Comparison of ENCODE assay signal across 8 mouse cellular contexts in genomic region chr6:119924235-119925005, GRCm38 (mm10). TPM values are rescaled to one million over a fixed set of nuclear protein-coding genes. Genes with fewer than 3 reads are reported as not detected.
DNase-seq lines count a peak whose midpoint lies in the region; ATAC-seq and TF ChIP-seq lines count a peak whose summit lies in the region.
"Had no signal": no experiment of that assay in that cellular context is flagged by ENCODE, and none has a peak within 500 bp of the region (broad histone marks: within the 10 kb centered on the region; RNA-seq: fewer than 3 reads in every experiment).

No protein-coding gene starts in this region.

- no peaks in the 10 kb centered on the region for H3K4me1 ChIP-seq in hindbrain, postnatal 0 days (ENCODE audit: insufficient read depth, low read length)
- no peaks in the 10 kb centered on the region for H3K4me1 ChIP-seq in hindbrain, embryonic 10.5 days (replicated peaks)
- H3K4me1 ChIP-seq in MEL (ENCODE audit: control insufficient read depth in 1 of 2, insufficient read depth in 2 of 2, low read length in 2 of 2), result peaks cover 0 to 3% of the 10 kb centered on the region in 2 experiments; a peak in 2 of 4 replicates
- H3K4me1 ChIP-seq: midbrain, embryonic 12.5 days had no signal

- no peak overlapping the region for H3K4me2 ChIP-seq in hindbrain, postnatal 0 days (ENCODE audit: low read depth, low read length)
- H3K4me2 ChIP-seq: midbrain, embryonic 12.5 days had no signal

- H3K27me3 ChIP-seq in hindbrain, postnatal 0 days (ENCODE audit: insufficient read depth, low read length), result no peaks in the 10 kb centered on the region
- no peaks in the 10 kb centered on the region for H3K27me3 ChIP-seq in hindbrain, embryonic 10.5 days (ENCODE audit: insufficient read depth, poor library complexity, severe bottlenecking)
- no peaks in the 10 kb centered on the region for H3K27me3 ChIP-seq in MEL (ENCODE audit: control insufficient read depth in 1 of 2, insufficient read depth in 2 of 2, low read length in 2 of 2)
- H3K27me3 ChIP-seq: midbrain, embryonic 12.5 days had no signal

- no peaks in the 10 kb centered on the region for H3K9me3 ChIP-seq in hindbrain, postnatal 0 days (ENCODE audit: low read length)
- no peaks in the 10 kb centered on the region for H3K9me3 ChIP-seq in hindbrain, embryonic 10.5 days
- no peaks in the 10 kb centered on the region for H3K9me3 ChIP-seq in MEL (replicated peaks; ENCODE audit: insufficient read depth, low read length)
- H3K9me3 ChIP-seq: midbrain, embryonic 12.5 days had no signal

- no peak overlapping the region for H3K27ac ChIP-seq in hindbrain, postnatal 0 days
- H3K27ac ChIP-seq in hindbrain, embryonic 10.5 days, result no peak overlapping the region
- H3K27ac ChIP-seq in MEL (ENCODE audit: control insufficient read depth, low read depth, low read length), result no peak overlapping the region
- H3K27ac ChIP-seq: midbrain, embryonic 12.5 days had no signal

- peak; percentile 28 for TF ChIP-seq RAD21 in MEL (IDR thresholded peaks at IDR 0.05; ENCODE audit: low read depth, low read length)

- intact Hi-C loops in left cerebral cortex, postnatal 14 days (cut with DNase I), result loop anchor here (5.0 kb wide), 2 partner anchors 132 to 437 kb away; no protein-coding TSS in a partner anchor

- 49% methylated on average over 4 of the region's 4 CpGs for WGBS in hindbrain, postnatal 0 days
- 60% methylated on average over 4 of the region's 4 CpGs for WGBS in hindbrain, embryonic 10.5 days

- no peak overlapping the region for H3K9ac ChIP-seq in hindbrain, postnatal 0 days (replicated peaks; ENCODE audit: low read length)
- no peak overlapping the region for H3K9ac ChIP-seq in MEL (ENCODE audit: control insufficient read depth, low read depth, low read length, poor library complexity, severe bottlenecking)
- H3K9ac ChIP-seq: midbrain, embryonic 12.5 days had no signal

- H3K4me3 ChIP-seq in hindbrain, postnatal 0 days (ENCODE audit: low read length), result no peak overlapping the region
- H3K4me3 ChIP-seq in hindbrain, embryonic 10.5 days, result no peak overlapping the region
- no peak overlapping the region for H3K4me3 ChIP-seq in MEL (ENCODE audit: control insufficient read depth in 1 of 2, insufficient read depth in 1 of 2, low read depth in 2 of 2, low read length in 2 of 2)
- H3K4me3 ChIP-seq: midbrain, embryonic 12.5 days had no signal

- H3K36me3 ChIP-seq in hindbrain, postnatal 0 days (ENCODE audit: insufficient read depth, low read length), result peaks cover 64% of the 10 kb centered on the region
- H3K36me3 ChIP-seq in hindbrain, embryonic 10.5 days, result peaks cover 98% of the 10 kb centered on the region
- H3K36me3 ChIP-seq in MEL (ENCODE audit: control insufficient read depth in 1 of 2, insufficient read depth in 2 of 2, low read length in 2 of 2), result peaks cover 10 to 30% of the 10 kb centered on the region in 2 experiments

- no peak for TF ChIP-seq POLR2A in MEL (IDR thresholded peaks at IDR 0.05; ENCODE audit: control insufficient read depth in 1 of 2, insufficient read depth in 1 of 2, low read depth in 1 of 2, low read length in 2 of 2, poor library complexity in 1 of 2)

- TF ChIP-seq CTCF in hindbrain, postnatal 0 days (IDR thresholded peaks at IDR 0.05; ENCODE audit: low read depth), result peak; percentile 71
- TF ChIP-seq CTCF in MEL (IDR thresholded peaks at IDR 0.05 in 2 of 3, conservative IDR thresholded peaks at IDR 0.05 in 1 of 3; ENCODE audit: control insufficient read depth in 1 of 3, insufficient read depth in 1 of 3, low read depth in 2 of 3, low read length in 3 of 3, poor library complexity in 1 of 3, severe bottlenecking in 1 of 3), result peak; percentile 12 to 44 (median 17); a peak in 3 of 6 replicates

- H3K79me2 ChIP-seq in MEL (ENCODE audit: control insufficient read depth, insufficient read depth, low read length, poor library complexity), result no peaks in the 10 kb centered on the region

- no peak for ATAC-seq in hindbrain, postnatal 0 days

- peak; percentile 53 for DNase-seq in hindbrain, postnatal 0 days (ENCODE audit: low spot score)
- DNase-seq in hindbrain, embryonic 10.5 days (ENCODE audit: low spot score), result no peak
- DNase-seq in MEL (ENCODE audit: low read depth, low spot score), result peak; percentile 34
- DNase-seq in brain, embryonic 18.5 days (ENCODE audit: low read depth, low spot score), result peak; percentile 6
- DNase-seq in left cerebral cortex, postnatal 14 days (ENCODE audit: low spot score in 2 of 2), result peak; percentile 24 to 52
- no peak for DNase-seq in urinary bladder, postnatal 25 days (ENCODE audit: low spot score)
- DNase-seq in urinary bladder, postnatal 10 days (ENCODE audit: low spot score), result no peak

- no peak for TF ChIP-seq EP300 in MEL (IDR thresholded peaks at IDR 0.05; ENCODE audit: low read depth in 1 of 2, low read length in 2 of 2)

TF ChIP-seq in MEL, 35 proteins besides CTCF, POLR2A, EP300 and RAD21:
- TF ChIP-seq TCF12 (IDR thresholded peaks at IDR 0.05; ENCODE audit: low read depth, low read length), result no peak
- TF ChIP-seq TBP (IDR thresholded peaks at IDR 0.05; ENCODE audit: low read depth, low read length), result no peak
- TF ChIP-seq SMC3 (IDR thresholded peaks at IDR 0.05; ENCODE audit: low read depth, low read length), result peak; percentile 48

RNA-seq across cellular contexts. Expression of gene Rad52, which starts 21.9 kb away (rescaled TPM):
- total RNA-seq in hindbrain, postnatal 0 days (2014; rRNA removed), result 26.6 and 28.3 TPM in 2 replicates
- polyA plus RNA-seq in hindbrain, postnatal 0 days (2015; fragmentation: Nextera tagmentation; extraction: Ambion mirVana), result 16.9 and 17.6 TPM in 2 replicates
- polyA plus RNA-seq in hindbrain, embryonic 10.5 days (2016; fragmentation: Nextera tagmentation; extraction: Ambion mirVana), result 18.7 and 21.2 TPM in 2 replicates
- 11.1 and 13.5 TPM in 2 replicates for total RNA-seq in MEL (2012; rRNA removed)
- polyA plus RNA-seq in MEL (2012; ENCODE audit: insufficient read depth in 1 of 2, insufficient read length in 2 of 2, low read depth in 1 of 2, low replicate concordance in 2 of 2, missing spikeins in 1 of 2), result 10 to 100 TPM in 1 of 2 experiments, not detected in 1; 19.1 TPM
- total RNA-seq in left cerebral cortex, postnatal 14 days (2021), result 10 to 100 TPM; 27.4 to 31.5 TPM

Comparison
In these comparisons a context has a peak if more than half of its experiments do, and no peak if none do; other contexts are left out.
1. DNase-seq: peak in hindbrain, postnatal 0 days (single experiment), MEL (single experiment), brain, embryonic 18.5 days (single experiment) and left cerebral cortex, postnatal 14 days (2 of 2); none in hindbrain, embryonic 10.5 days (single experiment), urinary bladder, postnatal 25 days (single experiment) and urinary bladder, postnatal 10 days (single experiment).